Mouse (Mus musculus) 416B (cell line): ENCODE measurements around the gene Sh2d3c.
A peak's percentile ranks its signal among the peaks of the same experiment; 100 is the strongest.

Experiments
- DNase-seq: peaks from one replicate; pipeline ENCODE4 v3.0.0; 2011; ENCODE audit warnings: low read depth

The Sh2d3c gene

DNA sequence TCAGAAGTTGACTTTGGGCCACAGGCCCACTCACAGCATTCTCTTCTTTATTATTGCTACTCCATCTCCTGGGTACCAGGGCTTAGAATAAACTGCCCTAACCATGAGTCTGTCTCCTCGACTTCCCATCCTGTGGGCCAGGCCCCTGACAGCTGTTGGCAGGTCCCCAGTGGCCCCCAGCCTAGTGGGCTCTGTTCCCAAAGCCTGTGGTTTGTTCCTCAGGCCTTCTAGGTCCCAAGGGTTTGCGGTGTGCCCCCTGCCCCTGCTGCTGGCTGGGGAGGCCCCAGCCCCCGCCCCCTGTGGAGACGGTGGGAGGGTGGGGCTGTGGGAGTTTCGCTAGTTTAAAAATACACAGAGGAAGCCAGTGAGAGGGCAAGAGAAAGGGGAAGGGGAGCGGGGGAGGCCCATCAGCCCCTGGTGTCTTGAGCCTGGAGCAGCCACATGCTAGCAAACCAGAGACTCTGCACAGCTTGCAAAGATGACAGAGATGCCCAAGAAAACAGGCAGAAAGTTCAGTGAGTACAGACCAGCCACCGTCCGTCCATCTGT, at the start of gene Sh2d3c:
Gene Sh2d3c, plus strand, starts transcription at position 375 of the 549 bp plus-strand sequence.
- peak; percentile 72 for DNase-seq

DNA sequence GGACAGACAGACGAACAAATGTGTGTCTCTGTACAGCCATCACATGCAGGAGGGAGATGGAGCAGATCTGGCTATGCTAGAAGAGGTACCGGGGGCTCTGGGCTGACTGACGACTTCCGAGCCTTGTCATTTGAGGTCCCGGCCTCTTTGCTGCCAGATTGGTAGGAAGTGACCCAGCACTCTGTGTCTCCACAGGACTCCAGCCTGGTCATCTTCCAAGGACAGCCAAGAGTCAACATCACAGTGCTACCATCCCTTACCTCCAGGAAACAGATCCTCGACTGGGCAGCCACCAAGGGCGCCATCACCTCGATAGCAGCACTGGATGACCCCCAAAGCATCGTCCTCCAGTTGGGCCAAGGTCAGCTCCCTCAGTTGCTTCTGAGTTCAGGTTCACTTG, 49.7 kb upstream of the Sh2d3c start:
- peak; percentile 15 for DNase-seq

DNA sequence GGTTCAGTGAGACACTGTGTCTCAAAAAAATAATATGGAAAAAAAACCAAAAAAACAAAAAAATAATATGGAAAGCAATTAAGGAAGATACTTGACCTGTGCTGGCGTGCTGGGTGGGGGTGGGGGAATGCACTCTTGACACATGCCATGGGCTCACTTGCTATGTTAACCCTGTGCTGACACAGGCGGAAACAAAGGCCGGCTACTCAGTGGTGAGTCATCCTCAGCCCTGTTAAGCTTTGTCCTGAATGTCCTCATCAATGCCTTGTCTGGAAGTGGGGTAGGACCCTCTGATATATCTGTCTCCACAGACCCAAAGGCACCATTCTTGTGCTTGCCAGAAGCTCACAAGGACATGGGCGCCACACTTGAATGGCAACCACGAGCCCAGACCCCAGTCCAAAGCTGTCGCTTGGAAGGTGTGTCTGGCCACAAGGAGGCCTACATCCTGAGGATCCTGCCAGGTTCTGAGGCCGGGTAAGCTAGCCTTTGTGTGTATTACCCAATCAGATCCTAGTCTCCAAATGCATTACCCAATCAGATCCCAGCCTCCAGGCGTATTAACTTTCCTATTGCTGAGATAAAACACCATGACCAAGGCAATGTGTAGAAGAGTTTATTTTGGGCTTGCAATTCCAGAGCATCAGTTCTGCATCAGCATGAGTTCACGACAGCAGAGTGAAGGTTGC, 48.8 kb upstream of the Sh2d3c start:
- DNase-seq = peak; percentile 69

DNA sequence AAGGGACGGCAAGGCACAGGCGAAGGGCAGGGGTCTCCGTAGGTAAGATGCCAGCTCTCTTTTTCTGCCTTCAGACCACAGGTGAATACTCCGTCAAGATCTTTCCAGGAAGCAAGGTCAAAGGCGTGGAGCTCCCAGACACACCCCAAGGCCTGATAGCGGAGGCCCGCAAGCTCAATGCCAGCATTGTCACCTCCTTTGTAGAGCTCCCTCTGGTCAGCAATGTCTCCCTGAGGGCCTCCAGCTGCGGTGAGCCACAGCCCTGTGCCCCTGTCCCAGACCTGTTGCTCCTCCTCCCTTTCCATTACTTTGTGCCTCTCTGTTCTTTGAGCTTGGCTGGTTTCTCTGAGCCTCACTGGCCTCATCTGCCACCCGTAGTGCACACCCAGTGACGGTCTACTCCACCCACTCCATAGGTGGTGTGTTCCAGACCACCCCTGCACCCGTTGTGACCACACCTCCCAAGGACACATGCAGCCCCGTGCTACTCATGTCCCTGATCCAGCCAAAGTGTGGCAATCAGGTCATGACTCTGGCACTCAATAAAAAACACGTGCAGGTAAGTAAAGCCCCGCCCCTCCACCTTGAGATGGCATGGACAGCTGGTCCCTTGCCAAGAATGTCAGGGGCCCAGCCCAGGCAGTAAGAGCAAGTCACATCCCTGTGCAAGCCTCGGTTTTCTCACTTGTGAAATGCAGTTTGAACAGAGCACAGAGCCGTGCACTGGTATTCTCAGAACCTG, 47.5 kb upstream of the Sh2d3c start:
- DNase-seq = no peak

DNA sequence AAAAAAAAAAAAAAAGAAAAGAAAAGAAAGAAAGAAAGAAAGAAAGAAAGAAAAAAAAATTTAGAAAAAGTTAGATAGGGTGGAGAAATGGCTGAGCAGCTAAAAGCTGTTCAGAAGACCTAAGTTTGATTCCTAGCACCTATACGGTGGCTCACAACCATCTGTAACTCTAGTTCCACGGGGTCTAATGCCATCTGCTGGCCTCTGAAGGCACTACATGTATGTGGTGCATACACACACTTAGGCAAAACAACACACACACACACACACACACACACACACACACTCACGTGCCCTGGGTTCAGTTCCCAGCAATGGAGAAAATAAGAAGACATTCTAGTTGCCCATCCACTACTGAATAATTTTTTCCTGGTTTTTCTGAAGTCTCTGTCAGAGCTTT, 44.0 kb upstream of the Sh2d3c start:
- no peak for DNase-seq

DNA sequence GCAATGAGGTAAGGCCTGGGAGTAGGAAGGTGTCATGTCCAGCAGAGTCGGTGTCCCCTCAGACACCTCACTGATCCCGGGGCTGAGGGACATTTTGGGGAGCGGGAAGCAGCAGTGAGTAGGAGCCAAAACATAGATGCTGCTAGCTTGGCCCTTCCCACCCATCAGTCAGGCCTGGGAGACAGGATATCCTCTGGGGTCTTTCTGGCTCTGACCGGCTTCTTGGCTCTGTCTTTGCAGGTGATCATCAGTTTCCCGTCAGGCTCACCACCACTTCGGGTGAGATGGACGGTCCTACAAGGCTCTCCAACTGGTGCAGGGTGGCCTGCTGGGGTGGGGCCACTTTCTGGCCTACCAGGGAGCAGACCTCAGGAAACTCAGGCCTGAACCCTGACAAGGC, 43.2 kb upstream of the Sh2d3c start:
- DNase-seq = no peak

DNA sequence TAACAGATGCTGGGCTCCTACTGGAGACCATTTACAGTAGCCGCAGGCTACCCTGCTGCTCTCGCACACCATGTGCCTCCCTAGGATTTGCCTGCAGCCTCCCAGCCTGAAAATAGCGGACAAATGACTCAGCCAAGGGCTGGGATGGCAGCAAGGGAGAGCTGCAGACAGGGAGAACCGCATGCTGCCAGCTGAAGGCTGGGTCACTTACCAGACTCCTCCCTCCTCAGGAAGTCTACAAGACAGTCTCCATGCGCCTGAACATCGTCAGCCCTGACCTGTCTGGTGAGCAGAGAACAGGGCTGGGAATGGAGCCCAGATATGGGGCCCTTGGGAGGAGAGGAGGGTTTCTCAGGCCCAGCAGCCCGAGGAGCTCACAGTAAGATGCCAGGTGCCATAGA, 40.8 kb upstream of the Sh2d3c start:
- peak; percentile 47 for DNase-seq

DNA sequence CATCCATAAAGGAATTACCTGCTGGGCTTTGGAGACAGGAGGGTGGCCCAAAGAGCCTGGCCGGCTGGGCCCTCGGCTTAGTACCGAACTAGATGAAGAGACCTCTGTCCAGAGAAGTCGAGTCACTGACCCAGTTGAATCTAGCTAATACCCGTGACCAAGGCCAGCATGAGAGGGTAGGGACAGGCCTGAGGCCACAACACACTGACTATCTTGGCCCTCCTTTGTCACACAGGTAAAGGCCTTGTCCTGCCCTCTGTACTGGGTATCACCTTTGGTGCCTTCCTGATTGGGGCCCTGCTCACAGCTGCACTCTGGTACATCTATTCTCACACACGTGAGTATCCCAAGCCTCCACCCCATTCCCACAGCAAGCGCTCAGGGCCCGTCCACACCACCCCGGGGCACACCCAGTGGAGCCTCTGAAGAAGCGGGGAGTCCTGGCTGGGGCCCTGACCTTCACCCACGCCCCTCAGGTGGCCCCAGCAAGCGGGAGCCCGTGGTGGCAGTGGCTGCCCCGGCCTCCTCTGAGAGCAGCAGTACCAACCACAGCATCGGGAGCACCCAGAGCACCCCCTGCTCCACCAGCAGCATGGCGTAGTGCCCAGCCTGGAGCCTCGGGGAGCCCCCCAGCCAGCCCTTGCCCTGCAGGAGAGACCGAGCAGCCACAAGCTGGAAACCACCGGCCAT, 39.7 kb upstream of the Sh2d3c start:
- no peak for DNase-seq

DNA sequence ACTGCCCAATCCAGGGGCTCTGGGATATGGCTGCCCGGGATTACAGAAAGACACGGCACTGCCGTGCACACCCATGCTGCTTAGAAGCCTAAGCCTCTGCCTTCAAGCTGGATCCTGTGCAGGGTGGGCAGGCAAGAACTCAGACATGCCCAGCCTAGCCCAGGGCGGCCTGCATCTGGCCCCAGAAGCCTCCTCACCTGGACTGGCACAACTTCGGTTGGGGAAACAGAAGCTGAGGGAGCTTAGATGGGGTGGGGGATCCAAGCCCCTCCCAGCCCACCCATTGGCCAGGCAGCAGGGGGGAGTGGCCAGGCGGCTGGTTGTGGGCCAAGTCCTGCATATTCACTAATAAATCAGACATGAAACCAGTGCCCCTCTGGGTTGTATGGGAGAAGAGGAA, 39.1 kb upstream of the Sh2d3c start:
- DNase-seq = no peak

DNA sequence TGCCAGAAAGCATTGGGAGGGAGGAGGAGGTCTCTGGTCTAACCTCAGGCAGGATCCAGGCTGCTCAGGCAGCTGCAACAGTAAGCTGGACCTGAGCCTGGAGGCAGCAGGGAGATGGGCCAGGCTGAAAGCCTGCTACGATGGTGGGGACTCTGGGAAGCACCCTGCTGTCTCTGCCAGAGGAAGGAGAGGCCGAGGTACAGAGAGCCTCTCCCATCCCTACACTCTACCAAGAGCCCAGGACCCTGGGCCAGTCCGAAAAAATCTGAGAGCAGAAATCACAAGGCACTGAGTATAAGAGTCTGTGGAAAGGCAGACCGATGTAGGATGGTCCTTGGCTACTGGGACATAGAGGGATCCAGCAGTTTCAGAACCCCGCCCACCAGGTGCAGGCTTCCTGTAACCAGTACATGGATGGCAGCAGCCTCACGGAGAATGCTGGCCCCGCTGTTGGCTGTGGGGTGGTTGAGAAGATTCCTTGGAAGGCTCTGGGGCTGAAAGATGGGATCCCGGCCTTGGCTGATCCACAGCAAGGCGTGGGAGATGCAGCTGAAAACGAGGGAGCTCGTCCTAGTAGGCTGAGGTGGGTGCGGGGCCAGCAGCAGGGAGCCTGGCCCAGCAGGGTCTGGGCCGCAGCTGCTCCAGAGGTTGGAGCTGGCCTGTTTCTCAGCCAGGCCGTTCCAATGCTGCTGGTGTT, 38.0 kb upstream of the Sh2d3c start:
- DNase-seq = no peak

DNA sequence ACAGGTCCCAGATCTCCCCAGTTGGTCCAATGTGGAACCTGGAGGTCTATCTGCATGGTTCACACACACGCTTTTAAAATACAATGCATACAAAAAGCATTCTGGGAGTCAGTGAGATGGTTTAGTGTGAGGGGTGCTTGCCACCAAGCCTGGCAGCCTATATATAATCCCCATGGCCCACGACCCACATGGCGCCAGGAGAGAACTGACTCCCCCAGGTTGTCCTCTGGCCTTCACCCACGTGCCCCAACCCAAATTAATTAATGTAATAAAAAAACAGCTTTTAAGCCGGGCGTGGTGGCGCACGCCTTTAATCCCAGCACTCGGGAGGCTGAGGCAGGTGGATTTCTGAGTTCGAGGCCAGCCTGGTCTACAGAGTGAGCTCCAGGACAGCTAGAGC, 37.2 kb upstream of the Sh2d3c start:
- DNase-seq = no peak

DNA sequence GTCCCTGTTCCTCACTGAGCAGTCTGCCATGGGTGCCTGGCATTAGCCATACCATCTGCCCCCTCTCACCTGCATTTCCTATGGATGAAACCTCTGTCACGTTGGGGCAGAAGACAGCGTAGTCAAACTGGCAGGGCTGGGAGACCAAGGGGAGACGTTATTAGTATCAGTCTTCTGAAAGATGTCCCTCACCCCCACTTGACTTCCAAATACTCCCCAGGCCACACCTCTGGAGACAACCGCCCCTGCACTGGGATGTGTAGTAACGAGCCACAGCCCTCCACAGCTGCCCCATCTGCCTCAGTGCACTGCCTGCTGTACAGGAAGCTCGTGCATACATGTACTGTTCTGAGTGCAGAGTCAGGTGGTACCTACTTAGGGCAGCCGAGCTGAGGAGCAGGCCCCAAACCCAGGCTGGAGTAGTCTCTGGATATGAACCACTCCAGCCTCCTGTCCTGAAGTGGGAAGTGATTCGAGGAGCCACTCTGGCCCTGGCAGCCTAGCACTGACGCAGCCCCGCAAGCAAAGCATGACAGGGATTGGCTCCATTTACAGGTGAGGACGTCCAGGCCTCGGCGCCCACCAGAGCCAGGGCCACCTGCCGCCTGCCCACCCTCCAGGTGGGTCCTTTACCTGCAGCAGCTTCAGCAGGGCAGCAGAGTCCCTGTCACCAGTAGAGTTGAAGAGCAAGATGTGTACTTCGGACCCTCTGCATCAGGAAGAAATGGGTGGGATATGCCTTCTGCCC, 36.0 kb upstream of the Sh2d3c start:
- DNase-seq = no peak

DNA sequence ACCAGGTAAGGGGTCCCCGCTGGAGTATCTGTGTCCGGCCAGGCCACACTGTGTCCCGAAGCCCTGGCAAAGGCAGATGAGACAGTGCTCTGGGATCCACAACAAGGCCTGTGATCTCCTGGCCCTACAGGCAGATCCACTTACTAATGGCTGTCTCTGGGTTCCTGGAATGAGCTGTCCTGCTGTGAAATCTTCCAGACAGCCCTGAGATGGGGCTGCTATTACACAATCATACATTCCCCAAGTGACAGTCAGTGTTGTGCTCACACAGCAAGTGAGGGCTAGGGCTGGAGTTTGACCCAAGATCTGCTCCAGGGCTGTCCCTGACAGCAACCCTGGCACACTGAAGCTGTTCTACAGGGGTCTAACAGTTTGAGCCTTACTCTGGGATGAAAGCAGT, 35.0 kb upstream of the Sh2d3c start:
- DNase-seq = no peak

DNA sequence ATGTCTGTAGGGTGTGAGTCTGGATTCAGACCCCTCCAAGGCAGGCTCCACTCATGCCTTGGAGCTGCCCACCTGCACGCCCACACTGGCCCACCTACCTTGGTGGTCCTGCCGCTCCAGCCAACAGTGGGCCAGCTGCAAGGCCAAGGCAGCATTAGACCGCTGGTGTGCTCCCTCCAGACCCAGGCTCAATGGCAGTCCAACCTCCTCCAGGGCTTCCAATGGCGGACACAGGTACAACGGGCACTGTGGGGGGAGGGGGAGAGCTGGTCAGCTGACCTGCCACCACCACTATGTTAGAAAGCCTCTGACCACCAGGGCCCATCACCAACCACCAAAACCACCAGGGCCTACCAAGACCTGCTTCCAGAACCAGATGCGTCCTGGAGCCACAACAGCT, 34.2 kb upstream of the Sh2d3c start:
- DNase-seq = peak; percentile 23

DNA sequence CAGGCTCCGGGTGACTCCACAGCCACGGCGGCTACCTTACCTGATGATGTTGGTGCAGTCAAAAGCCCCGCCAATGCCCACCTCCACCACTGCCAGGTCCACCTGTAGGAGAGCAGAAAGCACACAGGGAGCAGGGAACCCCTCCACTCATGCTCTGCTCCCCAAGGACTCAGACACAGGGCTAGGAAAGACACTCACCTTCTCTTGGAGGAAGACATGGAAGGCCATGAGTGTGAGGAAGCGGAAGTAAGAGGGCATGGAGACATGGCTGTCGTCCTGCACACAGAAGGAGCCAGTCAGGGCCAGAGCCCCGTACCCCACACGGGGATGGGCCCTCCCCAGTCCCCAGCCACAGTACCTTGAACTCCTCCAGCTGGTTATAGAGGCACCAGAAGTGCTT, 33.3 kb upstream of the Sh2d3c start:
- DNase-seq = no peak

DNA sequence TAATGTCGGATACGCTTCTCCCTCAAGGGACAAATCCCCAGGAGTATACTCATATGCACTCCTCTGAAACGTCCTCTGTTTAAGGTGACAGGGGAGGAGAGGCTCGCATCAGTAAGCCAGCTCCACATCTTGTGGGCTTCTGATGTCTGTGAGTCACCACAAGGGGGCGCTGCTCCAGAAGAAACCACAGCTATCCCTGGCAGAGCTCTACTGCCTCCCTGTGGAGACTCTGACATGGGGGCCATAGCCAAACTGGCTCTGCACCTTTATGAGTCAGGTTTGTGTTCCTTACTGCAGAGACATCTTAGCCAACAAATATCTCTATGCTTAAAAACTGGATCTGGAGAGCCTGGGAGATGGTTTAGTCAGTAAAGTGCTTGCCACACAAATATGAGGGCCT, 31.4 kb upstream of the Sh2d3c start:
- peak; percentile 93 for DNase-seq

DNA sequence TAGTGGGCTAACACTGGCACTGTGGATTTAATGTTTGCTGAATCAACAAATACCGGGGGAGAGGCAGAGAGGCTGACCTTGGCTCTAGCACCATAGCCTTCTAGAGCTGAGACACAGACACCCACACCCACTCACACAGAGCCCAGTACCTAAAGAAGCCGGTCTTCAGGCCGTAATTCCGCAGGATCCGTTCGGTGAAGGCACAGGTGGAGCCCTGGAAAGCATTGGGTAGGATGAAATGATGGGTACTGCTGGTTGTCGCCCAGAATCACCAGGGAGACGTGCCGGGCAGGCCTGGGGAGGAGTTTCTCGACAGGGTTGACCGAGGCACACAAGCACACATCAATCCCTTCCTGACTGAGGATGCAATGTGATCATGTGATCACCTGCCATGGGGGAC, 29.8 kb upstream of the Sh2d3c start:
- DNase-seq = no peak

DNA sequence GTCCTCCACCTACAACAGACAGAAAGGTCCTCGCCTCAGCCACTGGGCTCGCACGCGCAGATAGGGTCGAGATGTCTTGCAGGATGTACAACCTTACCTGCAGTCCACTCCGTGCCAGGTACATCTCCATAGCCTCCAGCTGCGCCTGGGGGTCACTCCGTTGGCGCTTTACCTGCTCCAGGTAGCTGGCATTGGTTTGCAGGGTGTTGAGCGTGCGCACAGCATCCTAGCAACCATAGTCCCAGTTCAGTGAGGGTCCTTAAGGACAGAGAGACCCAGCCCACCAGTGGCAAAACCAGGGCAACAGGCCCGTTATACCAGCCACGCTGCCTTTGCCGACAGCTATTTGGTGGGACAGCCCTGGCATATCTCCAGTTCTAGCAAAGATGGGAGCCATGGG, 28.4 kb upstream of the Sh2d3c start:
- DNase-seq = no peak

DNA sequence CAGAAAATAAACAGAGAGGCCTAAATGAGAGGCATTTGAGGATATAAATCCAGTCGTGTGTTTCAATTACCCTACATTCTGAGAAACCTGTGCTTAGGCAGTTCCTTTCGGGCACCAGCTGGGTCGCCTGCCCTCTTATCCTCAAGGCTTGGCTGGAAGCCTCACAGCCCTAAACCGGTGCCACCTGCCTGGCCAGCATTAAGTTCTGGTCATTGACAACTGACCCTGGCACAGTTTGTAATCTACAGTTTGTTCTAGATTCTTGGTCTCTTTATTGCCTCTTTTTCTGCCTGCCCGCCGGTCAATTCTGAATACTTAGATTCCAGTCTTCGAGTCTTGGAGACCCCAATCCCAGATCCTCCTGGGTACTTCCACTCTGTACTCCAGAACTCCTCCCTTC, 27.6 kb upstream of the Sh2d3c start:
- DNase-seq = peak; percentile 20

DNA sequence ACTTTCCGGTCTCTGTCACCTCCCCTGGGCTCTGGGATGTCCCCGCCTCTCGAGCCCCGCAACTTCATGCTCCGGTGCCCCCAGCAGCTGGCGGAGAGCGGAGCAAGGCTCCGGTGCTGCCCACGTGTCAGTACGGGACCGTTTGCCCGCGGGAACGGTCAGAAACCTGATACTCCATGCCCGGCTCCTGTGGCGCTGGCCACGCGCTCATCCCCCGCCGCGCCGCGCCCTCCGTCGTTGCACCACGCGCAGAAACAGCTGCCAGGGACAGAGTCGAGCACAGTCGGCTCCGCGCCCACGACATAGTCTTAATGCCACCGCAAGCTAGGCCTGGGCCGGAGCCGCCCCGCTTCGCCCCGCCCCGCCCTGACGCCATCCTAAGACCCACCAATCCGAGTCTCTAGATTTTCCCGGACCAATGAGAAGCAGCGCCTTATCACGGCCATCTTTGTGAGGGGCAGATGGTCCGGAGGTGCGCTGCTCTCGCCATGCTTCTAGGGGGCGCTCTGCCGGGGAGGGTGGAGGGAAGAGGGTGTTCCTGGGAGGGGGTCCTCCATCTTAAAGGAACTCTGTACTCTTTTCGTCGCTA, 26.9 kb upstream of the Sh2d3c start:
- peak; percentile 99 for DNase-seq

DNA sequence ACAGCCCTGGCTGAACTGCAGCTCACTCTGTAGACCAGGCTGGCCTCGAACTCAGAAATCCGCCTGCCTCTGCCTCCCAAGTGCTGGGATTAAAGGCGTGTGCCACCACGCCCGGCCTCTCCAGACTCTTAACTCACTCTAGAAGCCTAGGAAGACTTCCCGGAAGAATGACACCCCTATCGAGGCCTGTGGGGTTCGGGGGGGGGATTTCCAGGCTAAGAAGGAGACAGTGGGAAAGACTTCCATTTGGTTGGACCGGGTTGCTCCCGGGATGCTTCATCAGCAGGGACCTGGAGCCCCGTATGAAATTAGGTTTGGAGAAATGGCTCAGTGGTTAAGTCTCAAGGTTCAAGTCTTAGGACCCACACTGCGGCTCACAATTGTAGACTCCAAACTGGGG, 26.2 kb upstream of the Sh2d3c start:
- DNase-seq = no peak
